Mouse (Mus musculus): ENCODE results near the gene Clip3.

- TF ChIP-seq POLR2A (IDR thresholded peaks at IDR 0.05; ENCODE audit: control insufficient read depth, extremely low read depth, insufficient read depth, low read length, poor library complexity) (no peak), CTCF (IDR thresholded peaks at IDR 0.05; ENCODE audit: borderline replicate concordance, control insufficient read depth, extremely low read depth, insufficient read depth, low read length, poor library complexity) (no peak)
Observed at GRCm38 (mm10) chr7:30288046-30288445, 3.5 kb upstream of the Clip3 start.
